Mouse (Mus musculus): ENCODE results near the gene Cstf1.

DNA sequence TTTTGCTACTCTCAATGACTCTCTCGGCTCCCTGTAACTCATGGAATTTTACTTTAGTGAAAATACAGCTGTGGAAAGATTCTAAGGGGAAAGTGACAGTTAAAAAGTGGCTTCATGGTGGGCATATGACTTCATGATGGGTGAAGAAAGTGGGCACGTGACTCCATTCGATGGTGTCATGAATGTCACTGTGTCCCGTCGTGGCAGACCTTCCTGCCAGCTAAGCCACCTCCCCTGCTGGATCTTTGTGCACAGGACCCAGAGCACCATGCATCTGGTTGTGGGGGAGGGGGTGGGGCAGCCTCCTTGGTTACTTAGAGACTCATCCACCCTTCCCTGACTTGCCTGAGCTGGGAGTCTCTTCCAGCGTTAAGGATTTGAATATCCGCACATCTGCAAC, 33.8 kb downstream of the Cstf1 start:
- TF ChIP-seq CTCF (IDR thresholded peaks at IDR 0.05; ENCODE audit: borderline replicate concordance, control insufficient read depth, extremely low read depth, insufficient read depth, low read length, poor library complexity) (no peak), POLR2A (IDR thresholded peaks at IDR 0.05; ENCODE audit: control insufficient read depth, extremely low read depth, insufficient read depth, low read length, poor library complexity) (no peak)

Data from thymus, adult 2 months (tissue).